Mouse (Mus musculus): ENCODE results near the gene Nit1. TPM values are rescaled to one million over a fixed set of nuclear protein-coding genes. Genes with fewer than 3 reads are reported as not detected.

The Nit1 gene
- total and polyA plus RNA-seq, 2 experiments from 2014 or later: 45.9 to 49.0 TPM

- ATAC-seq: no peak
- H3K27ac ChIP-seq: no peak overlapping the region
- no peak for DNase-seq (ENCODE audit: low spot score)
Measured at GRCm38 (mm10) chr1:171382096-171382620, 36.7 kb upstream of the Nit1 start.

DNA sequence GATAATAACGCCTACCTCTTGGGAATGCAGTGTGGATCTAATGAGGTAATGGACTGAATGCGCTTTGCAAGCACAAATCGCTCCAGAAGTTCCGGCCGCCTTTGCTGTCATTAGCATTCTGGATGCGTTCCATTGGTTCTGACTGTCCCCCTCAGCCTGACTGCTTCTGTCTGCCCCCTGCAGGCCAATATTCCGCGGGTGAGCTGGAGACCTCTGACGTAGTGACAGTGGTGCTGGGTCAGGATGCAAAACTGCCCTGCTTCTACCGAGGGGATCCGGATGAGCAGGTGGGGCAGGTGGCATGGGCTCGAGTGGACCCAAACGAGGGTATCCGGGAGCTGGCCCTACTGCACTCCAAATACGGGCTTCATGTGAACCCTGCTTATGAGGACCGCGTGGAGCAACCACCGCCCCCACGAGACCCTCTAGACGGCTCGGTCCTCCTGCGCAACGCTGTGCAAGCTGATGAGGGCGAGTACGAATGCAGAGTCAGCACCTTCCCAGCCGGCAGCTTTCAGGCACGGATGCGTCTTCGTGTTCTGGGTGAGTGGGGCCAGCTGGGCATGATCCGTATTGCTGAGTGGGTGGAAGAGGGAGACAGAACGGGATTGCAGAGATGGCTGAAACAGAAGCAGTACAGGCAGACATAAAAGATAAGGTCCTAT is 34.6 kb upstream of the Nit1 start:
- peak; percentile 91 for ATAC-seq
- Histone ChIP-seq H3K4me2 (ENCODE audit: low read depth, low read length) (peak overlapping the region; percentile 58), H3K9me3 (ENCODE audit: low read length) (no peaks in the 10 kb centered on the region), H3K9ac (replicated peaks; ENCODE audit: low read length) (peak overlapping the region; percentile 25; the same call in 1 of the 2 replicates), H3K36me3 (ENCODE audit: insufficient read depth, low read length) (no peaks in the 10 kb centered on the region), H3K4me1 (ENCODE audit: insufficient read depth, low read length) (peaks cover 7% of the 10 kb centered on the region; the same call in 1 of the 2 replicates), H3K4me3 (ENCODE audit: low read length) (peak overlapping the region; percentile 28), H3K27ac (no peak overlapping the region; the same call in 1 of the 2 replicates), H3K27me3 (ENCODE audit: insufficient read depth, low read length) (no peaks in the 10 kb centered on the region)
- 1% methylated on average over 31 of the region's 31 CpGs for WGBS
- DNase-seq (ENCODE audit: low spot score): peak; percentile 91
- peak; percentile 85 for TF ChIP-seq CTCF (IDR thresholded peaks at IDR 0.05; ENCODE audit: low read depth)

More at GRCm38 (mm10) chr1:171382096-171382620, 36.7 kb upstream of the Nit1 start:
- H3K36me3 ChIP-seq (ENCODE audit: insufficient read depth, low read length): no peaks in the 10 kb centered on the region
- H3K4me2 ChIP-seq (ENCODE audit: low read depth, low read length): no peak overlapping the region
- no peaks in the 10 kb centered on the region for H3K27me3 ChIP-seq (ENCODE audit: insufficient read depth, low read length)
- H3K4me3 ChIP-seq (ENCODE audit: low read length): no peak overlapping the region
- no peaks in the 10 kb centered on the region for H3K9me3 ChIP-seq (ENCODE audit: low read length)
- H3K9ac ChIP-seq (replicated peaks; ENCODE audit: low read length): no peak overlapping the region
- 0 out of 2 replicates have a peak, but pooled peaks have one; percentile 6 for TF ChIP-seq CTCF (IDR thresholded peaks at IDR 0.05; ENCODE audit: low read depth)
- WGBS: 82% methylated on average over 11 of the region's 11 CpGs
- peaks cover 7% of the 10 kb centered on the region; the same call in 1 of the 2 replicates for H3K4me1 ChIP-seq (ENCODE audit: insufficient read depth, low read length)

GRCm38 (mm10) chr1:171378298-171378697 is 32.9 kb upstream of the Nit1 start:
- WGBS: 89% methylated on average over 6 of the region's 6 CpGs
- H3K27me3 ChIP-seq (ENCODE audit: insufficient read depth, low read length): no peaks in the 10 kb centered on the region
- no peak overlapping the region for H3K27ac ChIP-seq
- H3K36me3 ChIP-seq (ENCODE audit: insufficient read depth, low read length): no peaks in the 10 kb centered on the region
- DNase-seq (ENCODE audit: low spot score): no peak
- TF ChIP-seq CTCF (IDR thresholded peaks at IDR 0.05; ENCODE audit: low read depth): no peak
- no peak for ATAC-seq
- H3K4me3 ChIP-seq (ENCODE audit: low read length): no peak overlapping the region
- peaks cover 7% of the 10 kb centered on the region; the same call in 1 of the 2 replicates for H3K4me1 ChIP-seq (ENCODE audit: insufficient read depth, low read length)
- H3K4me2 ChIP-seq (ENCODE audit: low read depth, low read length): no peak overlapping the region
- no peaks in the 10 kb centered on the region for H3K9me3 ChIP-seq (ENCODE audit: low read length)
- H3K9ac ChIP-seq (replicated peaks; ENCODE audit: low read length): no peak overlapping the region

- H3K36me3 ChIP-seq (ENCODE audit: insufficient read depth, low read length): no peaks in the 10 kb centered on the region
- H3K9me3 ChIP-seq (ENCODE audit: low read length): no peaks in the 10 kb centered on the region
- DNase-seq (ENCODE audit: low spot score): no peak
- peaks cover 7% of the 10 kb centered on the region; the same call in 1 of the 2 replicates for H3K4me1 ChIP-seq (ENCODE audit: insufficient read depth, low read length)
- H3K27me3 ChIP-seq (ENCODE audit: insufficient read depth, low read length): no peaks in the 10 kb centered on the region
- WGBS: 59% methylated on average over 9 of the region's 9 CpGs
- no peak overlapping the region for H3K4me2 ChIP-seq (ENCODE audit: low read depth, low read length)
- H3K4me3 ChIP-seq (ENCODE audit: low read length): no peak overlapping the region
- no peak for ATAC-seq
- H3K9ac ChIP-seq (replicated peaks; ENCODE audit: low read length): no peak overlapping the region
- no peak for TF ChIP-seq CTCF (IDR thresholded peaks at IDR 0.05; ENCODE audit: low read depth)
- no peak overlapping the region for H3K27ac ChIP-seq
Measured at GRCm38 (mm10) chr1:171375646-171376097, 30.2 kb upstream of the Nit1 start.

DNA sequence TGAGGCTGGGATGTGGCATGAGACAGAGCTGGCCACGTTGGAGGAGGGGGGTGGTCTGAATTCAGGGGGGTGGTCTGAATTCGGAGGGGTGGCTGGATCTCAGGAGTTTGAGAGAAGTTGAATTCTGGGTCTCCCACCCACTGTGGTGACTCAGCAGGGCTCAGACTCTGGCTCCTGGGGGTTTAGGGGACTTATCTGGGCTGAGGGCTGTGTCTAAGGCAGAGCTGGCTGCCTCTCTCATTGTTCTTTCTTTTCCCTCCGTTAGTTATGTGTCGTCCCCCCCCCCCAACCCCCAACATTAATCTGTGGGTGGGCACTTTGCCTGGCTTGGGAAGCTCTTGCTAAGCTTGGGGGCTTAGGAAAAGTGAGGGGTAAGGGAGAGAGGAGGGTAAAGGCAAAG is 28.5 kb upstream of the Nit1 start:
- ATAC-seq (no peak), DNase-seq (ENCODE audit: low spot score) (no peak)
- no peak overlapping the region for H3K9ac ChIP-seq (replicated peaks; ENCODE audit: low read length)
- no peak overlapping the region for H3K27ac ChIP-seq
- no peaks in the 10 kb centered on the region for H3K27me3 ChIP-seq (ENCODE audit: insufficient read depth, low read length)
- H3K9me3 ChIP-seq (ENCODE audit: low read length): no peaks in the 10 kb centered on the region
- no peaks in the 10 kb centered on the region for H3K4me1 ChIP-seq (ENCODE audit: insufficient read depth, low read length)
- no peak for TF ChIP-seq CTCF (IDR thresholded peaks at IDR 0.05; ENCODE audit: low read depth)
- no peak overlapping the region for H3K4me2 ChIP-seq (ENCODE audit: low read depth, low read length)
- no peak overlapping the region for H3K4me3 ChIP-seq (ENCODE audit: low read length)
- H3K36me3 ChIP-seq (ENCODE audit: insufficient read depth, low read length): no peaks in the 10 kb centered on the region
- 10% methylated on average over 4 of the region's 4 CpGs for WGBS

DNA sequence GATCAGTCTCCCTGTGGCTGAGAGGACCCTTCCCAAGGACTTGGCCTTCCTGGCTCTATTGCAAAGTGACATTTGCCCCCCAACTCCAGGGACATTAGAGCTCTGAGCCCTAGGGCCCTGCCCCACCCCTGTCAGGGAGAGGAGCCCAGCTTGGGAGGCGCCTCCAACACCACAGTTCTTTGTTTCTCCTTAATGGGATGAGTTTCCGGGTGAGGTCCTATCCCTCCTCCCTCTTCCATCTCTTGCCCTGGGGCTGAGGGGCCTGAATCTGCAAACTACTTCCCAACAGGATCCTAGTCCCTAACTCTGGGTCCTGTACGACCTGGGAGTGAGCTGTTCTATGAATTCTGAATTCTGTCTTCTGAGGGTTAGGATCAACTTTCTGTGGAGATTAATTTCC is 27.4 kb upstream of the Nit1 start:
- no peak overlapping the region for H3K27ac ChIP-seq
- DNase-seq (ENCODE audit: low spot score) (no peak), ATAC-seq (no peak)
- H3K27me3 ChIP-seq (ENCODE audit: insufficient read depth, low read length): no peaks in the 10 kb centered on the region
- H3K4me2 ChIP-seq (ENCODE audit: low read depth, low read length): no peak overlapping the region
- no peak overlapping the region for H3K9ac ChIP-seq (replicated peaks; ENCODE audit: low read length)
- H3K4me3 ChIP-seq (ENCODE audit: low read length): no peak overlapping the region
- TF ChIP-seq CTCF (IDR thresholded peaks at IDR 0.05; ENCODE audit: low read depth): no peak
- no peaks in the 10 kb centered on the region for H3K4me1 ChIP-seq (ENCODE audit: insufficient read depth, low read length)
- no peaks in the 10 kb centered on the region for H3K9me3 ChIP-seq (ENCODE audit: low read length)
- WGBS: 67% methylated on average over 3 of the region's 3 CpGs
- no peaks in the 10 kb centered on the region for H3K36me3 ChIP-seq (ENCODE audit: insufficient read depth, low read length)
